Mouse (Mus musculus): ENCODE results near the gene Drap1. TPM values are rescaled to one million over a fixed set of nuclear protein-coding genes. Genes with fewer than 3 reads are reported as not detected.
"Not testable (repeated sequence)": the region's sequence is repeated elsewhere in the genome, so short reads cannot be mapped to it uniquely, and the experiment has no call there.

Gene Drap1
- polyA plus RNA-seq, 1 experiment from 2014 or later = 254 TPM

DNA sequence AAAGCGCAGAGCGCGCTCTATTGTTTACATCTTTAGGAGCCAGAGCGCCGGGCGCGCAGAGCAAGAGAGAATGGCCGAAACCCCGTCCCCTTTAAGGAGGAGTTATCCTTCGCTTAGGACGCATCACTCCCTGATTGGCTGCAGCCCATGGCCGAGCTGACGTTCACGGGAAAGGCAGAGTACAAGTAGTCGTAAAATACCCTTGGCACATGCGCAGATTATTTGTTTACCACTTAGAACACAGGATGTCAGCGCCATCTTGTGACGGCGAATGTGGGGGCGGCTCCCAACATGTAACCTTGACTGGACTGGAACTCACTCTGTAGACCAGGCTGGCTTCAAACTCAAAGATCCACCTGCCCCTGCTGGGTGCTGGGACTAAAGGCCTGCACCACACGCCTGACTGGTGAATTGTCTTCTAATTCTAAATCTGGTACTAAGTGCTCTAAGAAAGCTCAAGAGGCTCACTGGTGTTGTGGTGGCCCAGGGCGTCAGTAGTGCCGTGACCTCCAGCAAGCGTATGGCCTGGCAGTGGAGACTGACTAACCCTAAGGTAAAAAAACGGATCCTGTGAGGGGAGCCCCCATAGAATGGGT is 18.1 kb downstream of the Drap1 start:
- Histone ChIP-seq H3K9ac (replicated peaks; ENCODE audit: low read depth, low read length) (peak overlapping the region; percentile 66), H3K4me2 (ENCODE audit: low read depth, low read length) (peak overlapping the region; percentile 90), H3K4me1 (ENCODE audit: control insufficient read depth, insufficient read depth, low read length) (peaks cover 11% of the 10 kb centered on the region), H3K4me3 (ENCODE audit: low read depth, low read length) (peak overlapping the region; percentile 58), H3K27ac (ENCODE audit: low read depth, low read length) (peak overlapping the region; percentile 88)
- H3K27me3 ChIP-seq (ENCODE audit: control insufficient read depth, insufficient read depth, low read length); H3K9me3 ChIP-seq (ENCODE audit: control insufficient read depth, low read length); H3K36me3 ChIP-seq (ENCODE audit: control insufficient read depth, insufficient read depth, low read length): not testable (repeated sequence)
- 10% methylated on average over 21 of the region's 25 CpGs for WGBS
- ATAC-seq (ENCODE audit: low read depth) = peak; percentile 87

DNA sequence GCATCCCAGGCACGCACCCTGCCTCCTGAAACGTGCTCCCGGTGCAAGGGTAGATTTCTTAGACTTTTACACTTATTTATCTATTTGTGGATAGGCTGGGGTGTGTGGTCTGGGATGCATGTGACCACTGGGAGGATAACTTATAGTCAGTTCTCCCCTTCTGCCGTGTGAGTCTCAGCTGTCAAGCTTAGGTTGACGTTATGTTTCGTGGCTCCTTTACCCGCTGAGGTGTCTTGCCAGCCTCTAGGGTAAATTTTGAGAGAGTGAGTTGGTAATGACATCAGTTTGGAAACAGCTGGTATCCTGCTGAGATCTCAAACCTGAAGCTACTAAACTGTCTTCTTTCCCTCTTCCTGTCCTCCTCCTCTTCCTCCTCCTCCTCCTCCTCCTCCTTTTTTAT is 18.9 kb downstream of the Drap1 start:
- WGBS = 19% methylated on average over 7 of the region's 7 CpGs
- no peaks in the 10 kb centered on the region for H3K9me3 ChIP-seq (ENCODE audit: control insufficient read depth, low read length)
- H3K27me3 ChIP-seq (ENCODE audit: control insufficient read depth, insufficient read depth, low read length) = no peaks in the 10 kb centered on the region
- peak overlapping the region; percentile 45 for H3K4me2 ChIP-seq (ENCODE audit: low read depth, low read length)
- no peaks in the 10 kb centered on the region for H3K36me3 ChIP-seq (ENCODE audit: control insufficient read depth, insufficient read depth, low read length)
- H3K9ac ChIP-seq (replicated peaks; ENCODE audit: low read depth, low read length) = peak overlapping the region; percentile 8; the same call in 1 of the 2 replicates
- H3K4me1 ChIP-seq (ENCODE audit: control insufficient read depth, insufficient read depth, low read length) = peaks cover 11% of the 10 kb centered on the region
- peak overlapping the region; percentile 23 for H3K4me3 ChIP-seq (ENCODE audit: low read depth, low read length)
- H3K27ac ChIP-seq (ENCODE audit: low read depth, low read length) = peak overlapping the region; percentile 29; the same call in 1 of the 2 replicates
- ATAC-seq (ENCODE audit: low read depth) = no peak

DNA sequence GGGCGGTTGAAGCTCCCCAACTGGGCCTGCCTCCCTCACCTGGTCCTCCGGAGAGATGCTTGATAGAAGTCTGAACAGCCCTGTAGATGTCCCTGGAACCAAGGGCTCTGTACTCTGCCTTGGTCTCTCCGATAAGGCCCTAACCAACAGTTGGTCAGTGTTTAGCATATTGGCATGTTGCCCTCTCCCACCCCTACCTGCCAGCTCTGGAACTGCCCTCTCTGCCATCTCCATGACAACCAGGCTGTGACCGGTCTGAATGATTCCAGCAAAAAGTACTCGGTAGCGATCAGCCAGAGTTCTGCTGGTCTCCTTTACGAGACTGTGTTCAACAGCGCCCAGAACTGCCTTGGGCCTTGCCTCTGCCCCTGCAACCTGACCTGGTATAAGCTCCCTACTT is 22.5 kb downstream of the Drap1 start, which contains the start of gene Tsga10ip:
Tsga10ip (minus strand) TSS at position 234 of the 400 bp plus-strand sequence.
- Histone ChIP-seq H3K36me3 (ENCODE audit: control insufficient read depth, insufficient read depth, low read length) (no peaks in the 10 kb centered on the region), H3K4me3 (ENCODE audit: low read depth, low read length) (no peak within 1 kb of the TSS), H3K9me3 (ENCODE audit: control insufficient read depth, low read length) (no peaks in the 10 kb centered on the region), H3K27me3 (ENCODE audit: control insufficient read depth, insufficient read depth, low read length) (no peaks in the 10 kb centered on the region), H3K4me1 (ENCODE audit: control insufficient read depth, insufficient read depth, low read length) (peaks cover 4% of the 10 kb centered on the region), H3K4me2 (ENCODE audit: low read depth, low read length) (no peak within 1 kb of the TSS), H3K27ac (ENCODE audit: low read depth, low read length) (no peak within 1 kb of the TSS), H3K9ac (replicated peaks; ENCODE audit: low read depth, low read length) (no peak within 1 kb of the TSS)
- 71% methylated on average over 8 of the region's 8 CpGs for WGBS
- no peak for ATAC-seq (ENCODE audit: low read depth)

DNA sequence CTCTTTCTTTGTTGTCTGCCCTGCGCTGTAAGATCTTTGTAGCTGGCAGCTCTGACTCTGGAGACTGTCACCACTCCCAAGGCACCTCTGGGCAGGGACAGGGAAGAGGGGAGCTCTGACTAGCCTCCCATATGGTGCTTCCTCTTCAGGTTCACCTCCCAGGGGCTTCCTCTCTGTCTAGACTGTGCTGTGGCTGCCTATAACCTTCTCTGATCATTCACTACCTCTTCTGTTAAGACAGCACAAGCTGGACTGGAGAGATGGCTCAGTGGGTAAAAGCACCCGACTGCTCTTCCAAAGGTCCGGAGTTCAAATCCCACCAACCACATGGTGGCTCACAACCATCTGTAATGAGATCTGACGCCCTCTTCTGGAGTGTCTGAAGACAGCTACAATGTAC is 23.7 kb downstream of the Drap1 start:
- H3K9ac ChIP-seq (replicated peaks; ENCODE audit: low read depth, low read length); H3K9me3 ChIP-seq (ENCODE audit: control insufficient read depth, low read length); H3K4me3 ChIP-seq (ENCODE audit: low read depth, low read length); ATAC-seq (ENCODE audit: low read depth); H3K36me3 ChIP-seq (ENCODE audit: control insufficient read depth, insufficient read depth, low read length); H3K27ac ChIP-seq (ENCODE audit: low read depth, low read length); H3K4me1 ChIP-seq (ENCODE audit: control insufficient read depth, insufficient read depth, low read length); H3K27me3 ChIP-seq (ENCODE audit: control insufficient read depth, insufficient read depth, low read length); H3K4me2 ChIP-seq (ENCODE audit: low read depth, low read length): not testable (repeated sequence)
- 82% methylated on average over 4 of the region's 4 CpGs for WGBS

DNA sequence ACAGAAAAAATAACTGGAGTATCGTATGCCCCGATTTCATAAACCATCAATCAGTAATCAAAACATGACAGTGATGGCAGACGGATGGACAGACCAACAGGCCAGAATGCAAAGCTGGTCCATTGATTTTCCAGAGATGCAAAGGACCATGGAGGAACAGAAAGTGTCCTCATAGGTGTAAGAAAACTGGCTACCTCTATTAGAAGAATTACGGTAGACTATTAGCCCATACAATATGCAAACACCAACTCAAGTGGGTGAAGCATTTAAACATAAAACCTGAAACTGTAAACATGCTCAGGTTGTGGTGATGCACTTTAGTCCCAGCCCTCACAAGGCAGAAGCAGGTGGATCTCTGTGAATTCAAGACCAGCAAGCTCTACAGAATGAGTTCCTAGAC is 29.4 kb downstream of the Drap1 start:
- Histone ChIP-seq H3K36me3 (ENCODE audit: control insufficient read depth, insufficient read depth, low read length) (no peaks in the 10 kb centered on the region), H3K4me2 (ENCODE audit: low read depth, low read length) (no peak overlapping the region), H3K4me3 (ENCODE audit: low read depth, low read length) (no peak overlapping the region), H3K9me3 (ENCODE audit: control insufficient read depth, low read length) (no peaks in the 10 kb centered on the region), H3K27me3 (ENCODE audit: control insufficient read depth, insufficient read depth, low read length) (no peaks in the 10 kb centered on the region), H3K9ac (replicated peaks; ENCODE audit: low read depth, low read length) (no peak overlapping the region), H3K27ac (ENCODE audit: low read depth, low read length) (no peak overlapping the region), H3K4me1 (ENCODE audit: control insufficient read depth, insufficient read depth, low read length) (no peaks in the 10 kb centered on the region)
- no peak for ATAC-seq (ENCODE audit: low read depth)
- 69% methylated on average over 4 of the region's 4 CpGs for WGBS

DNA sequence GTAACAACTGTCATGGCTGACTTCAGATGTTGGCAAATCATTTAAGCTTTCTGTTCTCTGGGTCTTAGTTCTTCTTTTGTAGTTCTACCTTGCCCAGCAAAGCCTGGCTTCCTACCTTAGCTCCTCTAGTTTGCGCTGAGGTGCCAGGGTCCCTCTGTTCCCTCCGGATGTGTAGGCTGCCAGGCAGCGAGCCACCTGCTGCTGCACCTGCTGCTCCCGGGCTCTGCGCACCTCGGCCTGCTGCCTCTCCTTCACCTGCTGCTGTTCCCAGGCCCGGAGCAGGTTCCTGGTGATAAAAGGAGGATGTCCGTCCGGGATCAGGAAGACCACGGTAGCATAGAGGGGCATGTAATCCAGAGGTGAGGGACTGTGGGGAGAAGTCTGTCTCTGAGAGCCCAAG is 30.6 kb downstream of the Drap1 start:
- Histone ChIP-seq H3K27me3 (ENCODE audit: control insufficient read depth, insufficient read depth, low read length) (no peaks in the 10 kb centered on the region), H3K36me3 (ENCODE audit: control insufficient read depth, insufficient read depth, low read length) (no peaks in the 10 kb centered on the region), H3K4me1 (ENCODE audit: control insufficient read depth, insufficient read depth, low read length) (peaks cover 10% of the 10 kb centered on the region), H3K4me3 (ENCODE audit: low read depth, low read length) (no peak overlapping the region), H3K4me2 (ENCODE audit: low read depth, low read length) (no peak overlapping the region), H3K9me3 (ENCODE audit: control insufficient read depth, low read length) (no peaks in the 10 kb centered on the region), H3K9ac (replicated peaks; ENCODE audit: low read depth, low read length) (no peak overlapping the region), H3K27ac (ENCODE audit: low read depth, low read length) (no peak overlapping the region)
- no peak for ATAC-seq (ENCODE audit: low read depth)
- WGBS = 58% methylated on average over 10 of the region's 10 CpGs

DNA sequence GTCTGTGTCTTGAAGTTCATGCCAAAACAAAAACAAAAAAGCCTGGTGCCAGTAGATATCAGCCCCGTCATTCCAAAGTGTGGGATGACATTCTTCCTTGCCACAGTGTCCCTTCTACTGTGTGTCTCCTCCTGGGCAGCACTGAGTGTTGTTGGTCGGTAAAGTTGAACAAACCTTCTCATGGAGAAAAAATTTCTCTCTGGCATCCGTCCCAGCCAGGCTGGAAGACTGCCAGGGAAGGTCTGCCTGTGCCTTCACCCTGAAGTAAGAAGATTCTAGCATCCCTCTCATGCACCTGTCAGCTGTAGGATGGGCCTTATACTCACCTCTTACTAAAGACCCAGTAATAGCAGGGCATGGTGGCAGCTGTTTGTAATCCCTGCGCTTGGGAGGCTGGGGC is 31.9 kb downstream of the Drap1 start:
- Histone ChIP-seq H3K4me3 (ENCODE audit: low read depth, low read length) (no peak overlapping the region), H3K4me2 (ENCODE audit: low read depth, low read length) (no peak overlapping the region), H3K27ac (ENCODE audit: low read depth, low read length) (no peak overlapping the region), H3K4me1 (ENCODE audit: control insufficient read depth, insufficient read depth, low read length) (peaks cover 11% of the 10 kb centered on the region), H3K9ac (replicated peaks; ENCODE audit: low read depth, low read length) (no peak overlapping the region), H3K9me3 (ENCODE audit: control insufficient read depth, low read length) (no peaks in the 10 kb centered on the region), H3K36me3 (ENCODE audit: control insufficient read depth, insufficient read depth, low read length) (no peaks in the 10 kb centered on the region), H3K27me3 (ENCODE audit: control insufficient read depth, insufficient read depth, low read length) (peaks cover 4% of the 10 kb centered on the region; the same call in 1 of the 2 replicates)
- WGBS = 66% methylated on average over 4 of the region's 4 CpGs
- no peak for ATAC-seq (ENCODE audit: low read depth)

DNA sequence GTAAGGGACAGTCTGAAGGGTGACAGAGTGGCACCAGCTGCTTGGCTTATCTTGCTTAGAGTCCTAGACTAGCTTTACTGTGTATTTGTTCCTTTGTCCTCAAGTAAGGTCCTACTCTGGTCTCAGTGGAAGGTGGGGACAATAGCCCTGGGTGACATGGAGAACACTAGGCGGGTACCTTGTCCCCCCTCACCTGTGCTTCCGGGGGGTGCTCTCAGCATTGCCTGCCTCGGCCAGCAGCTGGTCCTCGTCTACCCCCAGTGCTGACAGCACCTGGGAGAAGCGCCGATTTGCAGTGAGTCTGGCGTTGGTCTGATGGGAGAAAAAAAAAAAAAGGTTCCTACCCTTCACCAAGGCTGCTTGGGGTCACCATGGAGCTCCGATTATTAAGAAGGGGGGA is 34.4 kb downstream of the Drap1 start:
- H3K27ac ChIP-seq (ENCODE audit: low read depth, low read length) = no peak overlapping the region
- ATAC-seq (ENCODE audit: low read depth) = no peak
- H3K27me3 ChIP-seq (ENCODE audit: control insufficient read depth, insufficient read depth, low read length) = peaks cover 4% of the 10 kb centered on the region; the same call in 1 of the 2 replicates
- no peak overlapping the region for H3K9ac ChIP-seq (replicated peaks; ENCODE audit: low read depth, low read length)
- no peaks in the 10 kb centered on the region for H3K9me3 ChIP-seq (ENCODE audit: control insufficient read depth, low read length)
- H3K4me2 ChIP-seq (ENCODE audit: low read depth, low read length) = peak overlapping the region; percentile 86; the same call in 1 of the 2 replicates
- peaks cover 23% of the 10 kb centered on the region for H3K4me1 ChIP-seq (ENCODE audit: control insufficient read depth, insufficient read depth, low read length)
- H3K36me3 ChIP-seq (ENCODE audit: control insufficient read depth, insufficient read depth, low read length) = no peaks in the 10 kb centered on the region
- H3K4me3 ChIP-seq (ENCODE audit: low read depth, low read length) = no peak overlapping the region
- WGBS = 90% methylated on average over 8 of the region's 8 CpGs

DNA sequence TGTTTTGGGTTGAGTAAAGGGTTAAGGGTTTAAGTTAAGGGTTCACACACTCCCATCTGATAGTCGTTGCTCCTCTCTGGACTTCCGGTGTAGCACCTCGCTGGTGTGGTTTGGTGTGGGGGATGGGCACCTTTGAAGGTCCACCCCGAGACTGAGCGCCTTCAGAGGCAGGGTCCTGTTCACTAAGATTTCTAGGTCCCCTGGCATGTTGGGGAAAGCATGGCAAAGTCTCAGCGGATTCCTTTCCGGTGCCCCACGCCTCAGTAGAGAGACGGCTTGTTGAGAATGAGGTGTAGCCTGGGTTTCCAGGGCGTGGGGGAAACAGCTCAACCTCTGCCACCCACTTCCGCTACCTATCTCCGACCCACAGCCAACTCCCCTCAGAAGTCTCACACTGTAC is 35.1 kb downstream of the Drap1 start:
- H3K27ac ChIP-seq (ENCODE audit: low read depth, low read length) = no peak overlapping the region
- H3K27me3 ChIP-seq (ENCODE audit: control insufficient read depth, insufficient read depth, low read length) = peaks cover 4% of the 10 kb centered on the region; the same call in 1 of the 2 replicates
- peaks cover 5% of the 10 kb centered on the region; the same call in 1 of the 2 replicates for H3K36me3 ChIP-seq (ENCODE audit: control insufficient read depth, insufficient read depth, low read length)
- H3K4me3 ChIP-seq (ENCODE audit: low read depth, low read length) = peak overlapping the region; percentile 96; the same call in 1 of the 2 replicates
- H3K4me2 ChIP-seq (ENCODE audit: low read depth, low read length) = peak overlapping the region; percentile 86
- H3K9me3 ChIP-seq (ENCODE audit: control insufficient read depth, low read length) = no peaks in the 10 kb centered on the region
- H3K9ac ChIP-seq (replicated peaks; ENCODE audit: low read depth, low read length) = peak overlapping the region; percentile 29; the same call in 1 of the 2 replicates
- WGBS = 47% methylated on average over 12 of the region's 12 CpGs
- ATAC-seq (ENCODE audit: low read depth) = no peak
- H3K4me1 ChIP-seq (ENCODE audit: control insufficient read depth, insufficient read depth, low read length) = peaks cover 23% of the 10 kb centered on the region
